In the genomic region with DNA sequence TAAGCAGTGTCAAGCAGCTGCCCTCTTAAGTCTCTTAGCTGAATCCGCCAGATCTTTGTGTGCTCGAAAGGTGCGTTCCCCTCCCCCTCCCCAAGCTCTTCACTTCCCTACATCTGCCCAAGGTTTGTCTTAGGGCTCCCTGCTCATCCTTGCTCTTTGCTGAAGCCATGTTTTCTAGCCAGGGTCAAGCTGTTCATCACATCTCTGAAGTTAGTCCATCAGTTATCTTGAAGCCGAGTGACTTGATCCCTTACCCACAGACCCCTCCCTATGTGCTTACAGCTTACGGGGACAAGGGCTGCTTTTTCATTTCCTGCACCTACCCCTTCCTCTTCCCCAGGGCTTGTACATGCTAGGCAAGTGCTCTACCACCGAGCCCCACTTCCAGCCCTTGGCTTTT, we compare ENCODE assay signal across 13 mouse cellular contexts. TPM values are rescaled to one million over a fixed set of nuclear protein-coding genes. Genes with fewer than 3 reads are reported as not detected.
DNase-seq lines count a peak whose midpoint lies in the region; ATAC-seq and TF ChIP-seq lines count a peak whose summit lies in the region.
"Had no signal": no experiment of that assay in that cellular context is flagged by ENCODE, and none has a peak within 500 bp of the region (broad histone marks: within the 10 kb centered on the region; RNA-seq: fewer than 3 reads in every experiment).

No protein-coding gene starts in this region.

- 41% methylated on average over 6 of the region's 6 CpGs for WGBS in heart, embryonic 13.5 days
- 16% methylated on average over 6 of the region's 6 CpGs for WGBS in hindbrain, postnatal 0 days
- 34% methylated on average over 6 of the region's 6 CpGs for WGBS in stomach, embryonic 16.5 days

- no peak for ATAC-seq in heart, embryonic 13.5 days (ENCODE audit: extremely low read depth, insufficient number of reproducible peaks, low FRiP score, low TSS enrichment)
- peak; percentile 72 for ATAC-seq in hindbrain, postnatal 0 days
- no peak for ATAC-seq in stomach, embryonic 16.5 days (ENCODE audit: insufficient read depth, low FRiP score)

- intact Hi-C loops in heart, postnatal 36 days (cut with DNase I) = no loop called here

- H3K4me3 ChIP-seq in heart, embryonic 13.5 days = 0 out of 2 replicates have a peak overlapping the region, but pooled peaks have one; percentile 20
- peak overlapping the region; percentile 18; the same call in 1 of the 2 replicates for H3K4me3 ChIP-seq in hindbrain, postnatal 0 days (ENCODE audit: low read length)
- H3K4me3 ChIP-seq in stomach, embryonic 16.5 days (replicated peaks; ENCODE audit: low read length) = no peak overlapping the region
- H3K4me3 ChIP-seq: erythroblast, embryonic 14.5 days; limb, embryonic 10.5 days had no signal

- H3K9me3 ChIP-seq in heart, embryonic 13.5 days = no peaks in the 10 kb centered on the region
- H3K9me3 ChIP-seq in hindbrain, postnatal 0 days (ENCODE audit: low read length) = no peaks in the 10 kb centered on the region
- H3K9me3 ChIP-seq in stomach, embryonic 16.5 days (replicated peaks; ENCODE audit: control insufficient read depth, low read length) = no peaks in the 10 kb centered on the region
- H3K9me3 ChIP-seq: limb, embryonic 10.5 days had no signal

- peak overlapping the region; percentile 46 for H3K4me2 ChIP-seq in heart, embryonic 13.5 days
- H3K4me2 ChIP-seq in hindbrain, postnatal 0 days (ENCODE audit: low read depth, low read length) = peak overlapping the region; percentile 47
- peak overlapping the region; percentile 32; the same call in 1 of the 2 replicates for H3K4me2 ChIP-seq in stomach, embryonic 16.5 days (ENCODE audit: low read depth, low read length)

- H3K36me3 ChIP-seq in heart, embryonic 13.5 days = no peaks in the 10 kb centered on the region
- H3K36me3 ChIP-seq in hindbrain, postnatal 0 days (ENCODE audit: insufficient read depth, low read length) = no peaks in the 10 kb centered on the region
- H3K36me3 ChIP-seq in stomach, embryonic 16.5 days (ENCODE audit: control insufficient read depth, insufficient read depth, low read length) = no peaks in the 10 kb centered on the region
- H3K36me3 ChIP-seq: limb, embryonic 10.5 days had no signal

- peaks cover 5% of the 10 kb centered on the region for H3K4me1 ChIP-seq in heart, embryonic 13.5 days
- peaks cover 4% of the 10 kb centered on the region; the same call in 1 of the 2 replicates for H3K4me1 ChIP-seq in hindbrain, postnatal 0 days (ENCODE audit: insufficient read depth, low read length)
- H3K4me1 ChIP-seq in stomach, embryonic 16.5 days (ENCODE audit: control insufficient read depth, insufficient read depth, low read length) = peaks cover 17% of the 10 kb centered on the region

- TF ChIP-seq CTCF in hindbrain, postnatal 0 days (IDR thresholded peaks at IDR 0.05; ENCODE audit: low read depth) = no peak

- no peak for DNase-seq in heart, postnatal 36 days
- DNase-seq in brain, adult 2 months (ENCODE audit: low read depth, low spot score) = peak; percentile 59
- DNase-seq in hindbrain, postnatal 0 days (ENCODE audit: low spot score) = no peak
- no peak for DNase-seq in layer of hippocampus, adult 18-20 months (ENCODE audit: low spot score in 2 of 2)
- no peak for DNase-seq in left cerebral cortex, adult 8-10 months (ENCODE audit: low spot score in 2 of 2)
- no peak for DNase-seq in urinary bladder, postnatal 4 days (ENCODE audit: low spot score in 2 of 2)

- no peak overlapping the region for H3K27ac ChIP-seq in heart, embryonic 13.5 days (replicated peaks)
- peak overlapping the region; percentile 86 for H3K27ac ChIP-seq in hindbrain, postnatal 0 days
- H3K27ac ChIP-seq in stomach, embryonic 16.5 days (ENCODE audit: low read length) = no peak overlapping the region
- H3K27ac ChIP-seq: limb, embryonic 10.5 days had no signal

- no peaks in the 10 kb centered on the region for H3K27me3 ChIP-seq in heart, embryonic 13.5 days (replicated peaks)
- H3K27me3 ChIP-seq in hindbrain, postnatal 0 days (ENCODE audit: insufficient read depth, low read length) = no peaks in the 10 kb centered on the region
- H3K27me3 ChIP-seq in stomach, embryonic 16.5 days (ENCODE audit: control insufficient read depth, insufficient read depth, low read length) = no peaks in the 10 kb centered on the region

- H3K9ac ChIP-seq in heart, embryonic 13.5 days = no peak overlapping the region
- H3K9ac ChIP-seq in hindbrain, postnatal 0 days (replicated peaks; ENCODE audit: low read length) = peak overlapping the region; percentile 41; the same call in 1 of the 2 replicates
- H3K9ac ChIP-seq in stomach, embryonic 16.5 days (ENCODE audit: low read length) = peak overlapping the region; percentile 46

RNA-seq across cellular contexts. Expression of a gene that starts 21.4 kb away (rescaled TPM):
- polyA plus RNA-seq in heart, embryonic 13.5 days (2015; fragmentation: Nextera tagmentation; extraction: Ambion mirVana) = not detected in 2 replicates
- total RNA-seq in heart, postnatal 36 days (2021) = not detected
- total RNA-seq in hindbrain, postnatal 0 days (2014; rRNA removed) = not detected in 2 replicates
- 0.54 TPM in 1 of 2 replicates, not detected in the other for polyA plus RNA-seq in hindbrain, postnatal 0 days (2015; fragmentation: Nextera tagmentation; extraction: Ambion mirVana)
- not detected in 2 replicates for polyA plus RNA-seq in stomach, embryonic 16.5 days (2015; fragmentation: Nextera tagmentation; extraction: Ambion mirVana)
- not detected for total RNA-seq in layer of hippocampus, adult 18-20 months (2021)
- total RNA-seq in left cerebral cortex, adult 8-10 months (2022) = not detected
- total RNA-seq: heart, adult 8-10 months; megakaryocyte progenitor cell, adult 5-6 weeks had no signal
- polyA plus RNA-seq: C2C12; erythroblast, embryonic 14.5 days; limb, embryonic 10.5 days had no signal

RNA-seq across cellular contexts. Expression of a gene that starts 22.0 kb away (rescaled TPM):
- 0.29 TPM in 1 of 2 replicates, not detected in the other for polyA plus RNA-seq in heart, embryonic 13.5 days (2015; fragmentation: Nextera tagmentation; extraction: Ambion mirVana)
- total RNA-seq in heart, postnatal 36 days (2021) = not detected
- 1.0 and 2.2 TPM in 2 replicates for total RNA-seq in hindbrain, postnatal 0 days (2014; rRNA removed)
- 2.0 and 2.6 TPM in 2 replicates for polyA plus RNA-seq in hindbrain, postnatal 0 days (2015; fragmentation: Nextera tagmentation; extraction: Ambion mirVana)
- 0.49 and 0.55 TPM in 2 replicates for polyA plus RNA-seq in stomach, embryonic 16.5 days (2015; fragmentation: Nextera tagmentation; extraction: Ambion mirVana)
- 1 to 10 TPM; 1.6 to 2.5 TPM for total RNA-seq in layer of hippocampus, adult 18-20 months (2021)
- 1 to 10 TPM; 2.2 to 4.6 (median 3.5) TPM for total RNA-seq in left cerebral cortex, adult 8-10 months (2022)
- total RNA-seq: heart, adult 8-10 months; megakaryocyte progenitor cell, adult 5-6 weeks had no signal
- polyA plus RNA-seq: erythroblast, embryonic 14.5 days had no signal

RNA-seq across cellular contexts. Expression of a gene that starts 50.1 kb away (rescaled TPM):
- 49.0 and 49.1 TPM in 2 replicates for polyA plus RNA-seq in heart, embryonic 13.5 days (2015; fragmentation: Nextera tagmentation; extraction: Ambion mirVana)
- total RNA-seq in heart, postnatal 36 days (2021) = 10 to 100 TPM; 18.4 to 19.1 TPM
- 23.8 and 26.7 TPM in 2 replicates for total RNA-seq in hindbrain, postnatal 0 days (2014; rRNA removed)
- 39.4 and 41.8 TPM in 2 replicates for polyA plus RNA-seq in hindbrain, postnatal 0 days (2015; fragmentation: Nextera tagmentation; extraction: Ambion mirVana)
- polyA plus RNA-seq in stomach, embryonic 16.5 days (2015; fragmentation: Nextera tagmentation; extraction: Ambion mirVana) = 66.0 and 69.4 TPM in 2 replicates
- 10 to 100 TPM; 44.4 to 50.6 TPM for total RNA-seq in layer of hippocampus, adult 18-20 months (2021)
- 10 to 100 TPM; 34.9 to 45.6 (median 40.1) TPM for total RNA-seq in left cerebral cortex, adult 8-10 months (2022)
